Mouse (Mus musculus): ENCODE measurements at regions not wholly inside any gene's neighbourhood (a gene's known extent, or its start where the extent isn't known, plus 50 kb on each side); places are given as distances from the start of the nearest gene placed in this dataset.

GRCm38 (mm10) chr13:114523116-114523515 is 64.4 kb upstream of the Fst start:
- no peak for ATAC-seq (ENCODE audit: poor library complexity, severe bottlenecking)

- ATAC-seq (ENCODE audit: poor library complexity, severe bottlenecking): no peak
These were observed 68.1 kb upstream of the Fst start for GRCm38 (mm10) chr13:114526856-114527255.

GRCm38 (mm10) chr13:114530171-114530774 is 71.5 kb upstream of the Fst start:
- ATAC-seq (ENCODE audit: poor library complexity, severe bottlenecking): no peak

- ATAC-seq (ENCODE audit: poor library complexity, severe bottlenecking): no peak
These were observed 73.0 kb upstream of the Fst start for GRCm38 (mm10) chr13:114531780-114532179.

- no peak for ATAC-seq (ENCODE audit: poor library complexity, severe bottlenecking)
These were observed 73.8 kb upstream of the Fst start for GRCm38 (mm10) chr13:114532393-114533097.

GRCm38 (mm10) chr13:114534591-114534990 is 75.8 kb upstream of the Fst start:
- ATAC-seq (ENCODE audit: poor library complexity, severe bottlenecking): no peak

GRCm38 (mm10) chr13:114535721-114536120 is 77.0 kb upstream of the Fst start:
- ATAC-seq (ENCODE audit: poor library complexity, severe bottlenecking): peak; percentile 30; the same call in 1 of the 2 replicates

- no peak for ATAC-seq (ENCODE audit: poor library complexity, severe bottlenecking)
These were observed 113.0 kb upstream of the Fst start for GRCm38 (mm10) chr13:114571731-114572130.

- no peak for ATAC-seq (ENCODE audit: poor library complexity, severe bottlenecking)
These were observed 125.8 kb upstream of the Fst start for GRCm38 (mm10) chr13:114584566-114584965.

- ATAC-seq (ENCODE audit: poor library complexity, severe bottlenecking): no peak
These were observed 128.9 kb upstream of the Fst start for GRCm38 (mm10) chr13:114587621-114588020.

- no peak for ATAC-seq (ENCODE audit: poor library complexity, severe bottlenecking)
These were observed 144.6 kb upstream of the Fst start for GRCm38 (mm10) chr13:114603341-114603740.

GRCm38 (mm10) chr13:114604037-114604694 is 145.4 kb upstream of the Fst start:
- no peak for ATAC-seq (ENCODE audit: poor library complexity, severe bottlenecking)

GRCm38 (mm10) chr13:114613909-114614308 is 155.2 kb upstream of the Fst start:
- ATAC-seq (ENCODE audit: poor library complexity, severe bottlenecking): no peak

GRCm38 (mm10) chr13:114619416-114619815 is 160.7 kb upstream of the Fst start:
- no peak for ATAC-seq (ENCODE audit: poor library complexity, severe bottlenecking)

GRCm38 (mm10) chr13:114636731-114637130 is 178.0 kb upstream of the Fst start:
- ATAC-seq (ENCODE audit: poor library complexity, severe bottlenecking): no peak

GRCm38 (mm10) chr13:114639531-114639930 is 178.5 kb upstream of the Mocs2 start:
- no peak for ATAC-seq (ENCODE audit: poor library complexity, severe bottlenecking)

- no peak for ATAC-seq (ENCODE audit: poor library complexity, severe bottlenecking)
These were observed 176.2 kb upstream of the Mocs2 start for GRCm38 (mm10) chr13:114641688-114642390.

GRCm38 (mm10) chr13:114642901-114643491 is 175.0 kb upstream of the Mocs2 start:
- ATAC-seq (ENCODE audit: poor library complexity, severe bottlenecking): no peak

- ATAC-seq (ENCODE audit: poor library complexity, severe bottlenecking): no peak
These were observed 174.5 kb upstream of the Mocs2 start for GRCm38 (mm10) chr13:114643521-114643920.

- ATAC-seq (ENCODE audit: poor library complexity, severe bottlenecking): no peak
These were observed 163.8 kb upstream of the Mocs2 start for GRCm38 (mm10) chr13:114654267-114654666.

GRCm38 (mm10) chr13:114654953-114655586 is 163.0 kb upstream of the Mocs2 start:
- ATAC-seq (ENCODE audit: poor library complexity, severe bottlenecking): no peak

All from megakaryocyte, adult 5-6 weeks (primary cell).